Mouse (Mus musculus) T-helper 1 cell (primary cell): ENCODE measurements around the gene Tspan14.

Experiments used
- in situ Hi-C: fragments of 300-600 bp; cut with MboI, MseI; formaldehyde crosslinking; loops from one replicate; pipeline ENCODE4 v1.15.1; 2025; ENCODE audit warnings: high pct_unique_total_duplicates

Gene Tspan14

DNA sequence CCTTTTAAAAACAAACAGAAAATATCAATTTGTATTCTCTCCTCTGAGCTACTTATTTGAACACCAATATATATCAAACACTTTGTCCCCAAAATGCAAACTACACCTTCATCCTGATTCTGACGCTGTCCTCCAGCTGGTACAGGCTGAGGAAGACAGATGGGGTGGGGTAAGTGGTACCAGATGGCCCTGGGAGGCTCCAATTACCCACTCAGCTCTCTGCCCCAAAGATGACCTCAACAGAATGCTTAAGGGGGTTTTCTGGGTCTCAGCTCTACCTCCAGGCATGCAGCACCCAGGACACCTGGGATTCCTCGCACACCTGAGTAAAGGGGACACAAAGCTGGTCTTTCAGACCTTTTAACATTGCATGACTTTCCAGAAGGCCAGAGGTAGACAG is 13.9 kb downstream of the Tspan14 start:
- in situ Hi-C loops, result no loop called here

GRCm38 (mm10) chr14:40952301-40952700 is 14.3 kb downstream of the Tspan14 start:
- in situ Hi-C loops, result no loop called here

DNA sequence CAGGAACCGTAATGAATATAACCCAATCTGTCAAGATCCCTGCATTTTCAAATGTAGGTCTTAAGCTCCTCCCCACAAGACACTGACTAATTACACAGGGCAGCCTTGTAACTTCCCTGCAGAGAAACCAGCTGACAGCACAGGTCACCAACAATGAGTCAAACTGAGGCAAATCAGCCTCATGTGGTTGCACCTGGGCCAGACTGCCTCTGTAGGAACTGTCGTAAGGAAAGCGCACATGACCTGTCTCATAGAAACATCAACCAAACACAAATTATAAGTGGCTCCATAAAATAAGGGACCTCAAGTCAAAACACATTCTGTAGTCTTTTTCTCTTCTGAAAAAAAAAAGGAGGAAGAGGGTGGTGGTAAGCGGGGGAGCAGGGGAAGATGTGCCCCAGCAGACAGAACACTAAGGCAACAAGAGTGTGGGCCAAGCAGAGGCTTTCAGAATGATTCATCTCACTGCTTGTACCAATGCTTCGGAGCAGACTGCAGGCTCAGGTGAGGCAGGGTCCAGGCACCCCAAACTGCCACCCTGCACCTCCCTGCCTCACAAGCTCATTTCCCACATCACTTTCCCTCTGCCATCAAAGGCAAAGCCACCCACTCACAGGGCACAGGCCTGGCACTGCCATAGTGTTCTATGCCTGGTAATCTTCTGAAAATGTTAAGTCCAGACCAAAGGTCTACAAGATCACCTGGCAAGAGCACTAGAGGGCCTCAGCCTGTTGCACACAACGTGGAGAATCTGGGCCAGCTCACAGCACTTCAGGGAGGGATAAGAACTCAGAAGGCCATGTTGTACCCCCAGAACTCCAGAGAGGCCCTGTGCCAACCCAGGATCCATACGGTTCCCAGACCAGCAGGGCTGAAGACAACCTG is 16.6 kb downstream of the Tspan14 start:
- in situ Hi-C loops, result no loop called here

DNA sequence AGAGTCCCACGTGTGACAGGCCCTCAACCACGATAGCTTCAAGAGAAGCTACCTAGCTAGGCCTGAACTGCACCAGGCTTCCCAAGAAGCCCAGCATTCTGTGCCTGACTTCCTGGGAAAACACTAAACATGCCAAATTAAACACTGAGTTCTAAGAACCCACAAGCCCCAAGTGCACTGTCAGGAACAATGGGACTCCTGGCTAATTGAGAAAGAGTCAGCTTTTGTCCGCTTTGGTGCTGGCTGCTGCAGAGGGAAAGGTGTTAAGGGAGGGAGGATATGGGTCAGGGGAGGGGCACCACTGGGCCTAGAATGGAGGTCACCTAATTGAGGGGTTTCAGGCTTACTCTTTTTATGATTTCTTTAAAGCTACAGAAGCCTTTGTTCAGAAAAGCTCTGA is 17.6 kb downstream of the Tspan14 start:
- in situ Hi-C loops, result no loop called here

- in situ Hi-C loops, result no loop called here
Measured at GRCm38 (mm10) chr14:40948522-40948921, 18.1 kb downstream of the Tspan14 start.

GRCm38 (mm10) chr14:40947431-40948394 is 18.9 kb downstream of the Tspan14 start:
- in situ Hi-C loops, result no loop called here

DNA sequence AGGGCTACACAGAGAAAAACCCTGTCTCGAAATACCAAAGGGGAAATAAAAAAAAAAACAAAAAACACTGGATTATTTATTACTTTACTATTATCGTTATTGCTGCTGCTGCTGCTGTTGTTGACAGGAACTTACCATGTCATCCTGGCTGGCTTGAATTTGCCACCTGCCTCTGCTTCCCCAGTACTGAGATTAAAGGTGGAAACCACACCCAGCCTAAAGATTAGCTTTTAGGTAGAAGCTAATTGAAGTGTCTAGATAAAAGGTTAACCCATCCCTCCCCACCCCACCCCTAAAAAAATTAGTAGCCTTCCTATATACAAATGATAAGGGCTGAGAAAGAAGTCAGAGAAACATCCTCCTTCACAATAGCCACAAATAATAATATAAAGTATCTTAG is 22.8 kb downstream of the Tspan14 start:
- in situ Hi-C loops, result no loop called here

DNA sequence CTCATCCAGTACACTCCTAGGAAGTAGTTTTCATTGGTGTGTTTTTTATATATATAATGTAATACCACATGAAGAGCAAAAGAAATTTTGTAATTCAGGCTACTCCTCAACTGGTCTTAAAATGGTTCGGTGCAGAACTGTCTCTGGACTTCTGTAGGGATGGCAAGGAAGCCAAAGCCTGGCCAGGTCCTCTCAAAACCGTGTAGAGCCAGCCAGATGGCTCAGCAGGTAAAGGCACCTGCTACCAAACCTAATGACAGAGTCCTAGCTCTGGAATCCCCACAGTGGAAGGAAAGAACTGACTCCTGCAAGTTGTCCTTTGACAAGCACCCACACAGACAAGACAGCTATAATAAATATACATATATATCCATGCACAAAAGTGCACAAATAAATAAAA is 24.2 kb downstream of the Tspan14 start:
- in situ Hi-C loops, result no loop called here

DNA sequence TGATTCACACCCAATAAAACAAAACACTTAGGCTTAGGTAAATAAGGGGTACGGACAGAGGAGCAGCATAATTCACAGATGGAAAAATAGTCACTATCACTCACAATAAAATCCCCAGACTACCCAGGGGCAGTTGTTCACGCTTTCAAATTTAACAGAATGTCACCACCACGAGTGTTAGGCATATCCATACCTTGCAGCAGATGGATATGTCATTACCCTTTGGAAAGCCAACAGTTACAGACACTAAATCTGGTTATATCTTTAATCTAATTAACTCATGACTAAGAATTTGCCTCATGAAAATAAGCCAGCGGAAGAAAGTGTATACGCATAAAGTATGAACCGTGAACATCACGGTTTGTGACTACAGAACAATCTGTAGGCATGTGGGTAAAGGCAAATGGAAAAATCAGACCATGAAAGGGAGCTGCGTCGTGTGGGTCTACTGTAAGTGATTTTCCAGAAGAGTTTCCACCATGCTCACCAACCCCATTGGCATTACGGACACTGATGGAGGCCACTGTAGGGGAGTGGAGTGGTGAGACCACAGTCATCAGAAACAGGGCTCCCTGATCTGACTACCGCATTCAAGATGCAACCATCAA is 28.1 kb downstream of the Tspan14 start:
- in situ Hi-C loops, result no loop called here

DNA sequence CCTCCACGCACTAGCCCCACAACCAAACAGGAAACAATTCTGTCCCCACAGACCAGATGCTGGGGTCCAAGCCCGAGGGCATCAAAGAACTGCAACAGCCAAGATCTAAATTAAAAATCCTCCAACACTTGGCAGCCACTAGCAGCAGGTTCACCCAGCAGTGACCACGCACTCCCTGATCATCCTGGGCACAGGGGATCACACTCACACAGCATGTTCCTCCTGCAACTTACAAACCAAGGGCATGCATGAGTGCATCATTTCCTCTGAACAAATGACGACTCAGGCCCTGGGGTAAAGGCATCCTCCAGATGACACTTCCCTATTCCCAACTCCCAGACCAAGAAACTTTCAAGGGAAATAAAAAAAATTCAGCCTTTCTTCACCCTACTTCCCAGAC is 29.6 kb downstream of the Tspan14 start:
- in situ Hi-C loops, result no loop called here

DNA sequence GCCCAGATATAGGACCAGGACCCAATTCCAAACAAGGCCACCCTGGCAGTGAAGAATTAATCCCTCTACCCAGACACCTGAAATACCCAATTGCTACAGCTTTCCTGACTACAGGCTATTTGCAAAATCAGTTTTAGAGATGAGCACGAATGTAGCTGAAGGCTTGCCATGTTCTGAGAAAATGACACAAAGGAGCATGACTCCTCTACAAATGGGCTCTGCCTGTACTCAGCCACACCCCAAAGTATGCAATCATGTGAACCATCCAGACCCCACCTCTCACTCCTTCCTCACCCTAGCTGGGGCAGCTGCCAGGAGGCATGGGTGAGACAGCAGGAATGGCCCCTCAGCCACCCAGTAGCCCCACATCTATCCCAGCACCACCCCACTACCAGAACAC is 31.1 kb downstream of the Tspan14 start:
- in situ Hi-C loops, result no loop called here

GRCm38 (mm10) chr14:40935054-40935453 is 31.6 kb downstream of the Tspan14 start:
- in situ Hi-C loops, result no loop called here

- in situ Hi-C loops, result no loop called here
Measured at GRCm38 (mm10) chr14:40933328-40933727, 33.3 kb downstream of the Tspan14 start.

DNA sequence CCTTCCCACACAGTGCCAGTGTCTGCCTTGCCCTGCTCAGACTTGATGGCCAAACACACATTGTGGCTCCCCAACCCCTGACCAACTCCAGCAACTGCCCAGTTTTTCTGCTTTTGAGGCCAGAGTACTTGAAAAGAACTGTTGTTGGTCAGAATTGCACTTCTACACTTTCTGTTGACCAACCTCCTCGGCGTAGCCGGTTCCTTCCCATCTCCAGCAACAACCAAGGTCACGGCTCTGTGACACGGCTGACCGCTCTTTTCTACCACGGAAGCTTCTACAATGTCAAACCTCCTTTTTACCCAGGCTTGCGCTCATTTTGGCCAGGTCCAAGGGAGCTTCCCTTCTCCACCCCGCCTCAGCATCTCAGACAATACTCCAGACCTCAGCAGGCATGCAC is 34.4 kb downstream of the Tspan14 start:
- in situ Hi-C loops, result no loop called here

DNA sequence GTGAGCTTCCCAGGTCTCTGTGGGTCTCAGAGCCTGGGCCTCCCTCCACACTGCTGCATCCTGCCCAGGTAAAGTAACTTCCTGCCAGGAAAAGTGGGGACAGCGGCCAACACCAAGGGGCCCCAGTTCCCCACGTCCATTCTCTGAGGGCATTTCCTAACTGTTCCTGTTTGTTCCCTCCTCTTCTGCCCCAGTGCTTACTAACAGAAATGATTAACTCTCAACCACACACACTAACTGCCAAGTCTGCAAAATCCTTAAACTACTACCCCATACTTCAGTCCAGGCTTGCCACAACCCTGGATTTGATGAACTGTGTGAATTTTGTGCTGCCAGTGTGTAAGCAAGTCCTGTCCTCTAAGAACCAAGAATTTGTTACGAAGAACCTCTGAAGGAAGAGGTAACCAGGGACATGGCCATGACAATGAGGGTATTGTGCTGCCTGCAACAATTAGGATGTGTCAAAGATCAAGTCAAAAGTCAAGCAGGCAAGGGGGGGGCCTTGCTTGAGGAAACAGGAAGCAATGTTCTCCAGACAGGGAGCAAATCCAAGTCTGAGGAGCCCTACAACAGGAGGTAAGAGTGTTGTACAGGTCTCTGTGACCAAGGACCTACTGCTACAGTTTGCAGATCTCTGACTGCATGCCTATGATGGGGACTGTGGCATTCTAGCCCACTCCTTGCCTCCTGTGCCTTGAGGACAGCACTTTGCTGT is 35.3 kb downstream of the Tspan14 start:
- in situ Hi-C loops, result no loop called here

- in situ Hi-C loops, result no loop called here
Measured at GRCm38 (mm10) chr14:40929943-40930342, 36.7 kb downstream of the Tspan14 start.

GRCm38 (mm10) chr14:40928897-40929296 is 37.7 kb downstream of the Tspan14 start:
- in situ Hi-C loops, result no loop called here

- in situ Hi-C loops, result no loop called here
Measured at GRCm38 (mm10) chr14:40927041-40927440, 39.6 kb downstream of the Tspan14 start.

- in situ Hi-C loops, result no loop called here
Measured at GRCm38 (mm10) chr14:40924378-40925113, 42.1 kb downstream of the Tspan14 start.

DNA sequence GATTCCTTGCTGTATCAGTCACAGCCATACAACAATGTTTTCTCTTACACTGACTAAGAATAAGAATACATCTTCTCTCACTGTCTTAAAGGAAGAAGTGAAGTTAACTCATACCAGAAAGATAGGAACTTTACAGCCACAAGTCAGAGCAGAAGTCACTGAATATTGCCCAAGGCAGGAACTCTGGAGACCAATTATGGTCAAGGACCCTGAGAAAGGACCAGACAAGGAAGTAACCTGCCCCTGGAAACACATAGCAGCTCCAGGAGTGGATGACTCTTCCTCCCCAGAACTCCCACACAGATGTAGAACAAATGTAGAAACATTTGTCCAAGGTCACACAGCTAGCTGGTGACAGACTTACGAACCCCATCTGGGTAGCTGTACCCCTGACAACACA is 45.4 kb downstream of the Tspan14 start:
- in situ Hi-C loops, result no loop called here

GRCm38 (mm10) chr14:40919521-40919920 is 47.1 kb downstream of the Tspan14 start:
- in situ Hi-C loops, result loop anchor here (5.0 kb wide), 1 partner anchor 53 kb away; no protein-coding TSS in a partner anchor
